Mouse (Mus musculus) midbrain, embryonic 10.5 days (tissue): ENCODE measurements around the gene Snx33. TPM values are rescaled to one million over a fixed set of nuclear protein-coding genes. Genes with fewer than 3 reads are reported as not detected.
"Not testable (repeated sequence)": the region's sequence is repeated elsewhere in the genome, so short reads cannot be mapped to it uniquely, and the experiment has no call there.

Source experiments
- DNase-seq: peaks from one replicate; pipeline ENCODE4 v3.0.0-alpha.2; 2017; ENCODE audit warnings: low spot score
- H3K27ac ChIP-seq: fragments of 300-500 bp; sonication (generic); replicated peaks from 2 replicates; pipeline ENCODE4 v1.5.1; 2016; ENCODE audit warnings: mild to moderate bottlenecking
- H3K27me3 ChIP-seq: fragments of 300-500 bp; sonication (generic); 2 replicates; pipeline ENCODE4 v1.6.1; 2016; ENCODE audit warnings: low read depth, mild to moderate bottlenecking; ENCODE audit not compliant: poor library complexity, severe bottlenecking
- H3K36me3 ChIP-seq: fragments of 300-500 bp; sonication (generic); 2 replicates; pipeline ENCODE4 v1.6.1; 2016; ENCODE audit warnings: mild to moderate bottlenecking, moderate library complexity
- H3K4me1 ChIP-seq: fragments of 300-500 bp; sonication (generic); 2 replicates; pipeline ENCODE4 v1.6.1; 2016
- H3K4me3 ChIP-seq: fragments of 300-500 bp; sonication (generic); 2 replicates; pipeline ENCODE4 v1.5.1; 2016; ENCODE audit warnings: mild to moderate bottlenecking, moderate library complexity
- H3K9me3 ChIP-seq: fragments of 300-500 bp; sonication (generic); replicated peaks from 2 replicates; pipeline ENCODE4 v1.6.1; 2016; ENCODE audit warnings: mild to moderate bottlenecking
- WGBS: fragments of 180-500 bp; shearing (Covaris S2); methylation state at CpG from one replicate; pipeline ENCODE4 v1.1.7; 2016; 5-methylcytosine and 5-hydroxymethylcytosine counted together
- polyA plus RNA-seq: library from polyadenylated mRNA; unstranded; fragments of >200 nt; fragmentation: Nextera tagmentation; extraction: Ambion mirVana; gene quantifications from 2 replicates; pipeline ENCODE4 v1.2.1, GENCODE M21; 2016

Snx33 gene
- polyA plus RNA-seq, 1 experiment from 2014 or later: 8.4 TPM

DNA sequence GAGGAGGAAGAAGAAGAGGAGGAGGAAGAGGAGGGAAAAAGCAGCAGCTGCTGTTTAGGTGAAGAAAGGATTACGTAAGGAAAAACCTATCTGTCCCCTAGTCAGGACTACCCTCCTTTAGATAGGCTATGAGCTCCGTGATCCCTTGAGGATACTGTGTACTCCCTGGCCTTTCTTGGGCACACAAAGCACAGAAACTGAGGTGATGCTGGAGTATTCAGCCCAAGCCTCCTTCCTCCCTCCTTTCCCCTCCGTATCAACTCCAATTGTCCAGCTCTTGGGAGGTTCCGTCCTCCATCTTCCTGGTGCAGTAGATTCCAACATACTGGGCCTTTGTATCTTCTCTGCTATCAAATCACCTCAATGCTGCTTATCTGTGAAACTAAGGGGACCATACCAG, 5.4 kb downstream of the Snx33 start:
- peaks cover 48% of the 10 kb centered on the region for H3K4me1 ChIP-seq
- no peaks in the 10 kb centered on the region for H3K27me3 ChIP-seq
- DNase-seq: no peak
- H3K36me3 ChIP-seq: peaks cover 82% of the 10 kb centered on the region
- H3K9me3 ChIP-seq: no peaks in the 10 kb centered on the region; the same call in 1 of the 2 replicates
- no peak overlapping the region for H3K4me3 ChIP-seq
- no peak overlapping the region for H3K27ac ChIP-seq
- WGBS: 90% methylated on average over 4 of the region's 4 CpGs

DNA sequence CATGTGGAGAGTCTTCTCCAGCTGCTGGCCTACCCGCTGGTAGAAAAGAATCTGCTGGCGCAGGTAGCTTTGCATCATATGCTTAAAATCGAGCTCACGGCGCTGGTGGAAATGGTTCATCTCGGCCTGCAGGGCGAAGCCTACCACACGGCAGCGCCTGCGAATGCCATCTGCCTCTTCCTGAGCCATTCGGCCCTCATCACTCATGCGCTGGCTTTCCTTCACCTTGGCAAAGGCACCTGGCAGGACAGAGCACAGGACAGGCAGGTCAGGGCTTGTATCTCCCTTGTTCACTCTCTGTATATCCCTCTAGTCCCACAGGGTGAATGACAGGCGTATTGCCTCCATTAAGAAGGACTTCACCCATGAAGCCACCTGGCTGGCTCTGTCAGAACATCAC, 9.7 kb downstream of the Snx33 start:
- no peak overlapping the region for H3K4me3 ChIP-seq
- WGBS: 92% methylated on average over 13 of the region's 13 CpGs
- DNase-seq: no peak
- H3K9me3 ChIP-seq: no peaks in the 10 kb centered on the region; the same call in 1 of the 2 replicates
- no peaks in the 10 kb centered on the region for H3K27me3 ChIP-seq
- peaks cover 89% of the 10 kb centered on the region for H3K36me3 ChIP-seq
- peaks cover 8% of the 10 kb centered on the region for H3K4me1 ChIP-seq
- no peak overlapping the region for H3K27ac ChIP-seq

DNA sequence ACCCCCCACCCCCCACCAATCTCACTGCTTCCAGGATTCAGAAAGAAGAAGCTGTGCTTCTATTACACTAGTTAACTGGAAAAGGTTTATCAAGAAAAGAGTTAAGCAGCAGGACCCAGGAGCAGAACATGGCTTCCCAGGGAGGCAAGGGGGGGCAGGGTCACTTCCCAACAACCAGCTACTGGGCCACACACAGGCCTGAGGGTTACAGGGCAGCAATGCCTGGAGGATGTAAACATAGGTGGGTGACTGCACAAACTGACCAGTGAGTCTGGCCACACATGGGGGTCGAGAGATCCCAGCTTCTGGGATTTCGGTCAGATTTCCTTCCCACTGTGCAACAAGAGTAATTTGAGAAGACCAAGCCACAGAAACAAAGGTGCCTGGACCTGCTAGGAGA, 11.0 kb downstream of the Snx33 start:
- Histone ChIP-seq H3K4me1 (no peaks in the 10 kb centered on the region), H3K27me3 (no peaks in the 10 kb centered on the region), H3K4me3 (no peak overlapping the region), H3K36me3 (peaks cover 75% of the 10 kb centered on the region), H3K9me3 (no peaks in the 10 kb centered on the region; the same call in 1 of the 2 replicates), H3K27ac (no peak overlapping the region)
- 84% methylated on average over 2 of the region's 2 CpGs for WGBS
- DNase-seq: no peak

DNA sequence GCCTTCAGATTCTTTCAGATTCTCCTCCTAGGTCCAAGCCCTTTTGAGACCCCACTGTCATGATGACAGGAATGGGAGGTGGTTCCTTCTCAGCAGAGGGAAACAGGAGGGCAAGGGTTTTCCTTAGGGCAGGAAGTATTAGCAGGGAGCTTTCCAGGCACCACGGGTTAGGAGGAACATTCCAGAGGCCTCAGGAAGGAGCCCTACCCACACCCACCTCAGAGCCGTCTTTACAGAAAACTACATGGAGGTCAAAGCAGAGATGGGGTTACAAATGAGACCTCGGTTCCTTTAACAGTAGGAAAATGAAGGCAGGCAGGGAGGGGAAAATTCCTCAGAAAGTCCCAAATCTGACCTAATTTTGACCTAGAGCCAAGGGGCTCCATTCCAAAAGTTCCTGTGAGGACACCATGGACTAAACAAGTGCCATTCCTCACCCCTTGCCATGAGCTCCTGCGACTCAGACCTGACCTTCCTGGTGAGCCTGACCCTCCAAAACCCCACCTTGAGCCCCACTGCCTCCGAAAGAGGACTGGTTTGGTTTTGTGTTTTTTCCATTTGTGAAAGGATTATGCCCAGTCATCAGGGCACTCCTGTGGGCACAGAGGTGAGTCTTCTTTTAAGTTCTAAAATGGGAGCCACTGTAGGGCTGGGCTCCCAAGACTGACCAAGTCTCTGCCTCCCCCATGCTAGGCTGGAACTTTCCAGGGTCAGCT, 12.3 kb downstream of the Snx33 start:
- Histone ChIP-seq H3K4me1 (peaks cover 3% of the 10 kb centered on the region; the same call in 1 of the 2 replicates), H3K27me3 (no peaks in the 10 kb centered on the region), H3K36me3 (peaks cover 63% of the 10 kb centered on the region), H3K9me3 (no peaks in the 10 kb centered on the region), H3K27ac (no peak overlapping the region), H3K4me3 (no peak overlapping the region)
- 83% methylated on average over 5 of the region's 5 CpGs for WGBS
- DNase-seq: no peak

DNA sequence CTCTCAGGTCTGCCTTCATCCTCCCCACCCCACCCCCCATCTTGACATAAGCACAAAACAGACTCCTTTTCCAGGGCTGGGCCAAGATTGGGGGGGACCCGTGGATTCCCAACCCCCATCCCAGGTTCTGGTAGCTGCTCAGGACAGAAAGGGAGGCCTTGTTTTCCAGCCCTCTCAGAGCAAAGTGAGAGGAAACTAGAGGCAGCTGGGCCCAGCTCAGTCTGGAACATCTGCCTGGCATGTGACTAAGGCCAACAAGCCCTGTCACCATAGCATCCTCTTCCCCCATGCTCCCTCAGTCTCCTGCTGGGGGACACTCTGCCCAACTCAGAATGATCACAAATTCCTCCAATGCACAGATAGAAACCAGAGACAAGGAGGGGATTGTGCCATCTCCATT, 13.1 kb downstream of the Snx33 start:
- H3K4me3 ChIP-seq: no peak overlapping the region
- no peaks in the 10 kb centered on the region for H3K27me3 ChIP-seq
- peaks cover 56% of the 10 kb centered on the region for H3K36me3 ChIP-seq
- no peaks in the 10 kb centered on the region for H3K9me3 ChIP-seq
- H3K4me1 ChIP-seq: peaks cover 3% of the 10 kb centered on the region; the same call in 1 of the 2 replicates
- H3K27ac ChIP-seq: no peak overlapping the region
- 94% methylated on average over 1 of the region's 1 CpGs for WGBS
- DNase-seq: no peak

DNA sequence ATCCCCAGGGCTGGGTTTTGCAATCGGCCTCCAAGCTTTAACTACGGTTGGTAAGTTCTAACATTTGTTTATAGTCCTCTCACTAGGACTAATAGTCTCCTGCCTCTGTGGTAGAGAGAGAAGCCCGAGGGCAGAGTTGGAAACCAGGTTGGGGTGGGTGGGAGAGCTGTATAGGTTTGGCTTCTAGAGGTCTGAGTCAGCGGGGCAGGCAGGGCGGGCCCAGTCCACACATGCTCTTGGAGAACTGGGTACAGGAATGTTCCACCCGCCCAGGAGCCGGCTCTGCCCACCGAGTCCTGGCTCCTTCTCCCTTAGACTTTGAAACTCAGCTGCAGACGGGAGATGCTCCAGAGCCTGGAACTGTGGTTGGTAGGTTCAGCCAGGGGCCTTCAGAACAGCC, 14.2 kb downstream of the Snx33 start:
- Histone ChIP-seq H3K9me3 (no peaks in the 10 kb centered on the region), H3K4me3 (no peak overlapping the region), H3K36me3 (peaks cover 46% of the 10 kb centered on the region), H3K27ac (no peak overlapping the region), H3K27me3 (no peaks in the 10 kb centered on the region), H3K4me1 (peaks cover 11% of the 10 kb centered on the region; the same call in 1 of the 2 replicates)
- 89% methylated on average over 9 of the region's 9 CpGs for WGBS
- DNase-seq: no peak

DNA sequence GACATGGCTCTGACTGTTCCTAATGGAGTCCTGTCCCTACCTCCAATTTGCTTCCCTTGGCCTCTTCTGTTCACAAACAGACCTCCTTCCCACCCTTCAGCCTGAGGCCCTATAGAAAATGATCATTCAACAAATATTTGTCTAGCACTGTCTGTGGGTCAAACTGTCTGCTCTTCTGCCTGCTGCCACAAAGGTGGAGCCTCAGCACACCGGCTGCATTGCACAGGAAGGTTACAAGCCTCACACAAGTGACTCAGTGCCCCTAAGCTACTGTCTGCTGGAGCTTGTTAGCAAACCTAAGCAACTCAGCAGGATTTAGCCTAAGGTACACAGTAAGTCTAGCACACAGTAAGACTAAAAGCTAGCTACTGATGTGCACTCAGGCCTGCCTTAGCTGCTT, 17.2 kb downstream of the Snx33 start:
- no peaks in the 10 kb centered on the region for H3K9me3 ChIP-seq
- no peak overlapping the region for H3K4me3 ChIP-seq
- H3K27me3 ChIP-seq: no peaks in the 10 kb centered on the region
- H3K4me1 ChIP-seq: peaks cover 11% of the 10 kb centered on the region; the same call in 1 of the 2 replicates
- peaks cover 16% of the 10 kb centered on the region for H3K36me3 ChIP-seq
- WGBS: 64% methylated on average over 1 of the region's 1 CpGs
- DNase-seq: no peak
- H3K27ac ChIP-seq: no peak overlapping the region

DNA sequence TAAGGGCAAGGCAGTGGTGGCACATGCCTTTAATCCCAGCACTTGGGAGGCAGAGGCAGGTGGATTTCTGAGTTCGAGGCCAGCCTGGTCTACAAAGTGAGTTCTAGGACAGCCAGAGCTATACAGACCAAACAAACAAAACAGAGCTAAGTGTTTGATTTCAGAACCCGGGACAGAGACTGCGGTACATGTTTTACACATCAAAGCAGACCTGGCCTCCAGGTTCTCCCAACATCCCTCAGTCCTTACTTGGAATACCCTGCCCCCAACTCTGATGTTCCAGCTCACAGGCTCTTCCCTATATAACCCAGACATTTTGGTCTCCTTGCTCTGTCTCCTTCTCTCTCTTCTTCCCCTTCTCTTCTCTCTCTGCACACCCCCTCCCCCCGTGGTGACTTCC, 18.2 kb downstream of the Snx33 start:
- peaks cover 11% of the 10 kb centered on the region; the same call in 1 of the 2 replicates for H3K4me1 ChIP-seq
- not testable (repeated sequence) for H3K9me3 ChIP-seq, H3K27me3 ChIP-seq, H3K36me3 ChIP-seq, H3K27ac ChIP-seq, DNase-seq, H3K4me3 ChIP-seq
- WGBS: 58% methylated on average over 4 of the region's 4 CpGs

DNA sequence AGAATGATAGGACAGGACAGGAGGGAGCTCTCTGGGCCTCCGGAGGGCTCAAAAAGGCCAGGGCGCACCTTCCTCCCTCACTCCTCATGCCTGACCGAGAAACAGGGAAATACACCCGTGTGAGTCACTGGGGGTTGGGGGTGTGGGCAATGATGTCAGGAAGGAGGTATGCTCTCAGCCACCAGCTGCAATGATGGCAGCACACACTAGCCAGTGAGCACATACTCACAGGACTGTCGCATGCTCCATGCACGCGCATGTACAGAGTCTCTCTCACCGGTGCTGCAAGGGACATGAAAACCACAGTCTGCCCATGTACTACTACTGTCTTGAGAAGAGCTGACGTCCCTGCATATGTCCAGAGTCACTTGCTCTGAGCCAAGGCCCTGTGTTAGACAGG, 20.6 kb downstream of the Snx33 start:
- no peak overlapping the region for H3K27ac ChIP-seq
- WGBS: 87% methylated on average over 9 of the region's 9 CpGs
- no peaks in the 10 kb centered on the region for H3K27me3 ChIP-seq
- no peaks in the 10 kb centered on the region for H3K9me3 ChIP-seq
- peaks cover 11% of the 10 kb centered on the region; the same call in 1 of the 2 replicates for H3K4me1 ChIP-seq
- H3K36me3 ChIP-seq: no peaks in the 10 kb centered on the region
- no peak for DNase-seq
- no peak overlapping the region for H3K4me3 ChIP-seq

DNA sequence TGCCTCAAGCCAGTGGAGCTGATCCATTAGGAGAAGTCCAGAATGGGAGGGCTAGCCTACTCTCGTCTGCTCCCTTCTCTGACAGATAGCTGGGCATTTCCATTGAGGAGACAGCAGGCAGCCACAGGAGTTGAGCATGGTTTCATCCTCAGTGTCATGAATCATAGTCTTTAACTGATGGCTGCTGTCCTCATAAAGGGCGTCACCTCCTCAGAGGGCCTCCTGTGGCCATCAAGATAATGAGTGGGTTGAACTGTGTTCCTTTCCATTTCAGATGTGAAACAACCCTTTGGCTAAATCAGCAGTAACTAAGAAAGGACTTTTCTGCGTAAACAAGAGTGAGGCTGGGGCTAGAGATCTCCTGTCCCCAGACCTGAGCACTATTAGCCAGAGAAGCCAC, 24.5 kb downstream of the Snx33 start:
- Histone ChIP-seq H3K27me3 (no peaks in the 10 kb centered on the region), H3K9me3 (no peaks in the 10 kb centered on the region), H3K4me3 (no peak overlapping the region), H3K36me3 (no peaks in the 10 kb centered on the region), H3K27ac (no peak overlapping the region), H3K4me1 (0 out of 2 replicates have a peak, but pooled peaks cover 5% of the 10 kb centered on the region)
- WGBS: 87% methylated on average over 3 of the region's 3 CpGs
- DNase-seq: no peak

DNA sequence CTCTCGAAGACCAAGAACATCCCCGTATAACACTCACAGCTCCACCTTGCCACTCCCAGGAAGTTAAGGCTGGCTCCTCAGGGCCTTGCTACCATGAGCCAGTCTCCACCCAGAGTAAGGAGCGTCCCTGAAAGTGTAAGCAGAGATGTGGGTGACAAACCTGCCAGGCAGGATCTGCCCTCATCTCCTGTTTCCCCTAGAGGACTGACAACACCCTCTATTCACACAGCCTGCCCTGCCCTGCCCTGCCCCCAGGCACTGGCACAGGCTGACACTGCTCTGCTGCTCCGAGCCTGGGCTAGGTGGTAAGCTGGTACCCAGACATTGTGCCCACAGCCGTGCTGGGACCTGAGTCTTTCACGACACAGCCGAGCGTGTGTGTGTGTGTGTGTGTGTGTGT, 27.0 kb downstream of the Snx33 start:
- H3K27ac ChIP-seq: no peak overlapping the region

DNA sequence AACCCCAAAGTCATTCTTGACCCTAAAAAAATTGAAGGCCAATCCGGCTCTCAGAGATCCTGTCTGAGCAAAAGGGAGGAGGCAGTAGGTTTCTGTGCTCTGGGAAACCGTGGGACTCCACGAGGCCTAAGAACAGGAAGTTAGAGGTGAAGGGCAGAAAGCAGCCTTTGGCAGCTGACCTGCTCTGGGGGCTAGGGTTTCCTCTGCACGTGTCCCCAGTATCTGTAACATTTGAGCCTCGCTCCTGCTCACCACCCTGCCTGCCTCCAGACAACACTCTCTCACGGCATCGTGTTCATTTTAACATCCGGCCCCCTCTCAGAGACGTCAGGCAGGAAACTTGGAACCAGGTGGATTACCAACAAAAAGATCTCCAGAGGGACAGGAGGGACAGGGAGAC, 27.6 kb downstream of the Snx33 start:
- WGBS: 68% methylated on average over 9 of the region's 9 CpGs
- DNase-seq: no peak
- no peaks in the 10 kb centered on the region for H3K27me3 ChIP-seq
- H3K36me3 ChIP-seq: no peaks in the 10 kb centered on the region
- H3K4me3 ChIP-seq: no peak overlapping the region
- H3K4me1 ChIP-seq: 0 out of 2 replicates have a peak, but pooled peaks cover 5% of the 10 kb centered on the region
- H3K9me3 ChIP-seq: no peaks in the 10 kb centered on the region
- no peak overlapping the region for H3K27ac ChIP-seq

More for the DNA sequence above, 27.0 kb downstream of the Snx33 start:
- Histone ChIP-seq H3K27me3 (no peaks in the 10 kb centered on the region), H3K4me3 (no peak overlapping the region), H3K36me3 (no peaks in the 10 kb centered on the region), H3K9me3 (no peaks in the 10 kb centered on the region), H3K4me1 (0 out of 2 replicates have a peak, but pooled peaks cover 5% of the 10 kb centered on the region)
- DNase-seq: no peak
- 81% methylated on average over 8 of the region's 8 CpGs for WGBS

DNA sequence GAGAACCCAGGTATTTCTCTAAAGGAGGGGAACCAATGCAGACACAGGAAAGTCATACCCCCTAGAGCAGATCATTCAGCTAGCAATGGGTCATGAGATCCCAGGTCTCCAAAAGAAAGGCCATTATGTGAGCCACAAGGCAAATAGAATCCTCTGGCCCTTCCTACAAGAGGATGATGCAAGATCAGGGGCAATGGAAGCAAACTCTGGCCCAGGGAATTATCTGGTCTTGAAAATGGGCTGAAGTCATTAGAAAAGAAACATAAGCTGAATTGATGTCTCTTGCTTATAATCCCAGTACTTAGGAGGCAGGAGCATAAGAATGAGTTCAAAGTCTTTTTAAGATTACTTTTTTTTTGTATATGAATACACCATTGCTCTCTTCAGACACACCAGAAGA, 28.1 kb downstream of the Snx33 start:
- Histone ChIP-seq H3K36me3 (no peaks in the 10 kb centered on the region), H3K4me3 (no peak overlapping the region), H3K27me3 (no peaks in the 10 kb centered on the region), H3K27ac (no peak overlapping the region), H3K4me1 (0 out of 2 replicates have a peak, but pooled peaks cover 5% of the 10 kb centered on the region), H3K9me3 (no peaks in the 10 kb centered on the region)
- no peak for DNase-seq
